Mouse (Mus musculus): ENCODE measurements around the gene Tmem120a.

- TF ChIP-seq CTCF (IDR thresholded peaks at IDR 0.05; ENCODE audit: control insufficient read depth, insufficient read depth, low read length) (no peak), POLR2A (IDR thresholded peaks at IDR 0.05; ENCODE audit: borderline replicate concordance, control insufficient read depth, low read depth, low read length) (no peak)
Observed at GRCm38 (mm10) chr5:135761881-135762280, 17.6 kb upstream of the Tmem120a start.
